17 mouse cellular contexts compared by ENCODE assay signal in genomic region chr9:20758243-20758642, GRCm38 (mm10). TPM values are rescaled to one million over a fixed set of nuclear protein-coding genes. Genes with fewer than 3 reads are reported as not detected.
"Had no signal": no experiment of that assay in that cellular context is flagged by ENCODE, and none has a peak within 500 bp of the region (broad histone marks: within the 10 kb centered on the region; RNA-seq: fewer than 3 reads in every experiment).

No protein-coding gene starts in this region.

- H3K4me3 ChIP-seq: lung, embryonic 15.5 days; midbrain, embryonic 13.5 days; midbrain, embryonic 15.5 days; neural tube, embryonic 12.5 days; stomach, embryonic 15.5 days had no signal

- H3K9ac ChIP-seq: lung, embryonic 15.5 days; midbrain, embryonic 13.5 days; midbrain, embryonic 15.5 days; neural tube, embryonic 12.5 days; stomach, embryonic 15.5 days had no signal

- ATAC-seq: lung, postnatal 0 days; midbrain, embryonic 13.5 days; midbrain, embryonic 15.5 days had no signal

- DNase-seq: lung, adult 2 months; right cerebral cortex, postnatal 14 days; thymus, adult 2 months; thymus, postnatal 25 days; thymus, postnatal 4 days had no signal

- H3K4me1 ChIP-seq: lung, embryonic 15.5 days; midbrain, embryonic 15.5 days; neural tube, embryonic 12.5 days had no signal

- H3K9me3 ChIP-seq: lung, embryonic 15.5 days; megakaryocyte, embryonic 14.5 days; midbrain, embryonic 13.5 days; midbrain, embryonic 15.5 days; neural tube, embryonic 12.5 days; stomach, embryonic 15.5 days had no signal

- H3K36me3 ChIP-seq: lung, embryonic 15.5 days; midbrain, embryonic 13.5 days; midbrain, embryonic 15.5 days; neural tube, embryonic 12.5 days; stomach, embryonic 15.5 days had no signal

- H3K27ac ChIP-seq: lung, embryonic 15.5 days; macrophage; midbrain, embryonic 13.5 days; midbrain, embryonic 15.5 days; neural tube, embryonic 12.5 days; stomach, embryonic 15.5 days; stomach, postnatal 0 days had no signal

- H3K27me3 ChIP-seq: lung, embryonic 15.5 days; midbrain, embryonic 13.5 days; midbrain, embryonic 15.5 days; neural tube, embryonic 12.5 days; stomach, embryonic 15.5 days had no signal

- H3K4me2 ChIP-seq: lung, embryonic 15.5 days; midbrain, embryonic 11.5 days; midbrain, embryonic 13.5 days; midbrain, embryonic 15.5 days; neural tube, embryonic 12.5 days; stomach, embryonic 15.5 days had no signal

RNA-seq across cellular contexts. Expression of gene Olfm2, which starts 12.1 kb away (rescaled TPM):
- total RNA-seq: monocyte, adult 5-6 weeks; neutrophil, adult 5-6 weeks had no signal
- polyA plus RNA-seq: macrophage had no signal

RNA-seq across cellular contexts. Expression of gene Col5a3, which starts 56.6 kb away (rescaled TPM):
- total RNA-seq: monocyte, adult 5-6 weeks had no signal
- polyA plus RNA-seq: macrophage had no signal
